Mouse (Mus musculus): Measurements from ENCODE around the gene Ptprd.

DNA sequence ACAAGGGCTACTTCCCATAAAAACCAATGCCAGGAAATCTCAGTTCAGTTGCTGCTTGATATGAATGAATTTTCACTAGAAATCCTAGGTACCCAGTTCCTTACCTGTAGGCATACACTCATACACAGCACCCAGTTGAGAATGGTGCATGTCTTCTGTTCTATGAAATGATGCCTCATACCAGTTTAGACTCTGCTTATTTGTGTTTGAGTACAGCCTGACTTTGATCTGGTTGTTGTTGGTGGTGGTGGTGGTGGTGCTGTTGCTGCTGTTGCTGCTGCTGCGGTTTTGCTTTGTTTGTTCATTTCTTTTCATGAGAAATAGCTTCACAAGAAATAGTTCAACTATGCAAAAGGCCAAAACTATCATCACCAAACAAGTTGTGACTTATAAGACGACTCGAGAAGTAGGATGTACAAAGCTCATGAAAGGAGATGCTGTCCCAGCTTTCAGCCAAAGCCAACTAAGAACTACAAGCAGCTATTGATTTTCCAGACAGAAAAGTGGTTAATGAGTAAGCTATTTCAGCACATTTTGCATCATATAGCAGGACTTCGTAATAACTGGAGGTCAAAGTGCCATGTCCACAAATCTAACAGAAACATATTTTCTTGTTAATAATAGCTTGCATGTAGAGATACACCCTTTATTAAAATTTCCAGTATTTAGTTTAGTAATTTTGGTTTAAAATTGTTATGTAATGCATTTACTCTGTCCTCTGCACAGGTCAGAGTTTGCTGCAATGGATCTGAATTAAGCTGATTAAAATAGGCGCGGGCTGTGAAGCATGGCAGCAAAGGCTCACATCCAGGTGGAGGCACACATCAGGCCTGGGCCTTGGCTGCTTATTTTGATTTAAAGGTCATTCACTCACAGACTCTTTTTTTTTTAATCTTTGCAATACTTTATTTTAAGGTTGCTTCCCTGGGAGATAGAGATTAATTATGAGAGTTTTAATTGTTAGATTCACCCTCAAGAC, 1270.1 kb downstream of the Ptprd start:
- no peak for TF ChIP-seq CTCF (IDR thresholded peaks at IDR 0.05; ENCODE audit: insufficient read depth, low read depth, low read length)
- TF ChIP-seq POLR2A (IDR thresholded peaks at IDR 0.05; ENCODE audit: insufficient read depth, low read depth, low read length), result no peak

Data from olfactory bulb, adult 2 months (tissue).